Mouse (Mus musculus) liver, embryonic 14.5 days (tissue): ENCODE measurements around the gene Ndufa3.

Experiments used
- CTCF ChIP-seq: IDR thresholded peaks from 2 replicates; pipeline ENCODE4 v1.5.1; 2016; ENCODE audit warnings: antibody characterized with exemption, low read depth, control low read depth
- EP300 ChIP-seq: IDR thresholded peaks from 2 replicates; pipeline ENCODE4 v1.6.1; 2016; ENCODE audit warnings: antibody characterized with exemption, low read depth

DNA sequence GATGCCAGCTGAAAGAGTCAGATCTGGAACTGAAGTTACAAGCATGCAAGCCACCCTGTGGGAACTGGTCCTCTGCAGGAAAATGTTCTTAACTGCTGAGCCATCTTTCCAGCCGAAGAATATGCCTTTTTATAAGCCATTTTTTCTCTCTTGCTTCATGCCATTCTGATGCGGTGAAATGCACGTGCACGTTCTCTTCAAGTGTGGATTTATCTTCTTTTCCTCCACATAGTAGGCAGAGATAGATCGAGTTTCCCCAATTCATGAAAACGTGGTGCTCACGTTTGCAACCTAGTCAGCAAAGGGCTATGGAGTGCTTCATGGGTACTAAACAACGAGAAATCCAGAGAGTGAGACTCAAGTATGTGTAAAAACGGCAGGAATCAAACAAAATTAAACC is 26.7 kb downstream of the Ndufa3 start:
- TF ChIP-seq CTCF: no peak
- TF ChIP-seq EP300: no peak
